Mouse (Mus musculus) thymus, adult 2 months (tissue): Measurements from ENCODE around the gene Dqx1.

ENCODE experiments used
- CTCF ChIP-seq: fragments of 200-500 bp; IDR thresholded peaks from 2 replicates; pipeline ENCODE4 v1.5.1; 2012; ENCODE audit warnings: mild to moderate bottlenecking, control low read depth, low read length, moderate library complexity, borderline replicate concordance; ENCODE audit not compliant: control insufficient read depth, poor library complexity, insufficient read depth; ENCODE audit errors: extremely low read depth
- POLR2A ChIP-seq: fragments of 200-500 bp; IDR thresholded peaks from 2 replicates; pipeline ENCODE4 v1.6.1; 2012; ENCODE audit warnings: mild to moderate bottlenecking, low read length, control low read depth, moderate library complexity; ENCODE audit not compliant: control insufficient read depth, poor library complexity, insufficient read depth; ENCODE audit errors: extremely low read depth

DNA sequence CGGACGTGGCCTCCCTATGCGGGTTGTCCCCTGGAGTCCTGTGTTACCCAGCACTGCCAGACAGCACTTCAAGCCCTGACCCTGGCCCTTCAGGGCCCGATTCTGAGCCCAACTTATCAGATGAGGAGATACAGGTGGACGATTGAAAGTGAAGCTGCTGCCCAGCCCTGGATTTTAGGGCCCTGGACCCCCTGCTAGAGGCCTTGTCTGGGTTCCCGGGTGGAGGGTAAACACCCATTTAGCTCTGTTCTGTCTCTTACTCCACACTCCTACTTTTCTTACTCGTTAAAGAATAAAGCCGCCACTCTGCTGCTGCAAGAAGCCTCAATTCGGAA lies 30.2 kb downstream of the Dqx1 start:
- TF ChIP-seq CTCF = no peak
- no peak for TF ChIP-seq POLR2A
